Mouse (Mus musculus): ENCODE results near the gene Ubl3. TPM values are rescaled to one million over a fixed set of nuclear protein-coding genes. Genes with fewer than 3 reads are reported as not detected.
A peak's percentile ranks its signal among the peaks of the same experiment; 100 is the strongest.

Ubl3 gene
- polyA plus RNA-seq, 1 experiment from 2014 or later, result 76.6 TPM

- no peak overlapping the region for H3K4me2 ChIP-seq (replicated peaks; ENCODE audit: low read depth, low read length)
- ATAC-seq (ENCODE audit: low FRiP score) (no peak), DNase-seq (ENCODE audit: low spot score) (no peak)
- no peaks in the 10 kb centered on the region for H3K9me3 ChIP-seq (ENCODE audit: control insufficient read depth, low read length)
- no peaks in the 10 kb centered on the region for H3K36me3 ChIP-seq (ENCODE audit: control insufficient read depth, insufficient read depth, low read length)
- 74% methylated on average over 13 of the region's 13 CpGs for WGBS
- no peaks in the 10 kb centered on the region for H3K27me3 ChIP-seq (ENCODE audit: control insufficient read depth, insufficient read depth, low read length)
- H3K4me3 ChIP-seq (ENCODE audit: low read depth, low read length), result no peak overlapping the region
- no peak overlapping the region for H3K9ac ChIP-seq (ENCODE audit: low read depth, low read length)
- H3K4me1 ChIP-seq (replicated peaks; ENCODE audit: control insufficient read depth, insufficient read depth, low read length), result no peaks in the 10 kb centered on the region
- H3K27ac ChIP-seq (ENCODE audit: low read depth, low read length), result no peak overlapping the region
These were observed 16.9 kb upstream of the Ubl3 start for GRCm38 (mm10) chr5:148569444-148569843.

GRCm38 (mm10) chr5:148565636-148566035 lies 13.0 kb upstream of the Ubl3 start:
- Histone ChIP-seq H3K27ac (ENCODE audit: low read depth, low read length) (no peak overlapping the region), H3K4me3 (ENCODE audit: low read depth, low read length) (no peak overlapping the region)
- no peak for DNase-seq (ENCODE audit: low spot score)

GRCm38 (mm10) chr5:148564073-148564472 lies 11.5 kb upstream of the Ubl3 start:
- Histone ChIP-seq H3K27me3 (ENCODE audit: control insufficient read depth, insufficient read depth, low read length) (no peaks in the 10 kb centered on the region), H3K4me3 (ENCODE audit: low read depth, low read length) (no peak overlapping the region), H3K9me3 (ENCODE audit: control insufficient read depth, low read length) (no peaks in the 10 kb centered on the region), H3K27ac (ENCODE audit: low read depth, low read length) (no peak overlapping the region), H3K4me1 (replicated peaks; ENCODE audit: control insufficient read depth, insufficient read depth, low read length) (no peaks in the 10 kb centered on the region), H3K36me3 (ENCODE audit: control insufficient read depth, insufficient read depth, low read length) (no peaks in the 10 kb centered on the region), H3K4me2 (replicated peaks; ENCODE audit: low read depth, low read length) (no peak overlapping the region), H3K9ac (ENCODE audit: low read depth, low read length) (no peak overlapping the region)
- ATAC-seq (ENCODE audit: low FRiP score), result no peak
- no peak for DNase-seq (ENCODE audit: low spot score)
- 89% methylated on average over 3 of the region's 3 CpGs for WGBS

More at GRCm38 (mm10) chr5:148565636-148566035, 13.0 kb upstream of the Ubl3 start:
- H3K36me3 ChIP-seq (ENCODE audit: control insufficient read depth, insufficient read depth, low read length), result no peaks in the 10 kb centered on the region
- no peaks in the 10 kb centered on the region for H3K27me3 ChIP-seq (ENCODE audit: control insufficient read depth, insufficient read depth, low read length)
- no peaks in the 10 kb centered on the region for H3K4me1 ChIP-seq (replicated peaks; ENCODE audit: control insufficient read depth, insufficient read depth, low read length)
- 24% methylated on average over 6 of the region's 6 CpGs for WGBS
- no peak overlapping the region for H3K9ac ChIP-seq (ENCODE audit: low read depth, low read length)
- no peak for ATAC-seq (ENCODE audit: low FRiP score)
- H3K9me3 ChIP-seq (ENCODE audit: control insufficient read depth, low read length), result no peaks in the 10 kb centered on the region
- no peak overlapping the region for H3K4me2 ChIP-seq (replicated peaks; ENCODE audit: low read depth, low read length)

- no peak overlapping the region for H3K4me2 ChIP-seq (replicated peaks; ENCODE audit: low read depth, low read length)
- no peaks in the 10 kb centered on the region for H3K27me3 ChIP-seq (ENCODE audit: control insufficient read depth, insufficient read depth, low read length)
- H3K4me3 ChIP-seq (ENCODE audit: low read depth, low read length), result no peak overlapping the region
- DNase-seq (ENCODE audit: low spot score) (no peak), ATAC-seq (ENCODE audit: low FRiP score) (no peak)
- H3K27ac ChIP-seq (ENCODE audit: low read depth, low read length), result no peak overlapping the region
- H3K36me3 ChIP-seq (ENCODE audit: control insufficient read depth, insufficient read depth, low read length), result no peaks in the 10 kb centered on the region
- no peaks in the 10 kb centered on the region for H3K9me3 ChIP-seq (ENCODE audit: control insufficient read depth, low read length)
- no peaks in the 10 kb centered on the region for H3K4me1 ChIP-seq (replicated peaks; ENCODE audit: control insufficient read depth, insufficient read depth, low read length)
- WGBS, result 94% methylated on average over 3 of the region's 4 CpGs
- H3K9ac ChIP-seq (ENCODE audit: low read depth, low read length), result no peak overlapping the region
These were observed 10.7 kb upstream of the Ubl3 start for GRCm38 (mm10) chr5:148563281-148563680.

GRCm38 (mm10) chr5:148562235-148562634 lies 9.6 kb upstream of the Ubl3 start:
- DNase-seq (ENCODE audit: low spot score) (no peak), ATAC-seq (ENCODE audit: low FRiP score) (no peak)
- Histone ChIP-seq H3K9me3 (ENCODE audit: control insufficient read depth, low read length) (no peaks in the 10 kb centered on the region), H3K27me3 (ENCODE audit: control insufficient read depth, insufficient read depth, low read length) (no peaks in the 10 kb centered on the region), H3K36me3 (ENCODE audit: control insufficient read depth, insufficient read depth, low read length) (no peaks in the 10 kb centered on the region), H3K9ac (ENCODE audit: low read depth, low read length) (no peak overlapping the region), H3K27ac (ENCODE audit: low read depth, low read length) (no peak overlapping the region), H3K4me3 (ENCODE audit: low read depth, low read length) (no peak overlapping the region), H3K4me2 (replicated peaks; ENCODE audit: low read depth, low read length) (no peak overlapping the region), H3K4me1 (replicated peaks; ENCODE audit: control insufficient read depth, insufficient read depth, low read length) (no peaks in the 10 kb centered on the region)
- 92% methylated on average over 8 of the region's 8 CpGs for WGBS

- Histone ChIP-seq H3K9me3 (ENCODE audit: control insufficient read depth, low read length) (no peaks in the 10 kb centered on the region), H3K4me3 (ENCODE audit: low read depth, low read length) (no peak overlapping the region), H3K4me2 (replicated peaks; ENCODE audit: low read depth, low read length) (no peak overlapping the region), H3K4me1 (replicated peaks; ENCODE audit: control insufficient read depth, insufficient read depth, low read length) (0 out of 2 replicates have a peak, but pooled peaks cover 6% of the 10 kb centered on the region), H3K27me3 (ENCODE audit: control insufficient read depth, insufficient read depth, low read length) (no peaks in the 10 kb centered on the region), H3K27ac (ENCODE audit: low read depth, low read length) (no peak overlapping the region), H3K9ac (ENCODE audit: low read depth, low read length) (no peak overlapping the region), H3K36me3 (ENCODE audit: control insufficient read depth, insufficient read depth, low read length) (no peaks in the 10 kb centered on the region)
- WGBS, result 75% methylated on average over 15 of the region's 15 CpGs
- no peak for DNase-seq (ENCODE audit: low spot score)
- ATAC-seq (ENCODE audit: low FRiP score), result no peak
These were observed 6.8 kb upstream of the Ubl3 start for GRCm38 (mm10) chr5:148559261-148559958.

GRCm38 (mm10) chr5:148558472-148558871 lies 5.9 kb upstream of the Ubl3 start:
- 94% methylated on average over 6 of the region's 6 CpGs for WGBS
- no peaks in the 10 kb centered on the region; the same call in 1 of the 2 replicates for H3K27me3 ChIP-seq (ENCODE audit: control insufficient read depth, insufficient read depth, low read length)
- H3K4me1 ChIP-seq (replicated peaks; ENCODE audit: control insufficient read depth, insufficient read depth, low read length), result 0 out of 2 replicates have a peak, but pooled peaks cover 6% of the 10 kb centered on the region
- H3K9me3 ChIP-seq (ENCODE audit: control insufficient read depth, low read length), result no peaks in the 10 kb centered on the region
- DNase-seq (ENCODE audit: low spot score) (no peak), ATAC-seq (ENCODE audit: low FRiP score) (no peak)
- H3K4me2 ChIP-seq (replicated peaks; ENCODE audit: low read depth, low read length), result no peak overlapping the region
- H3K9ac ChIP-seq (ENCODE audit: low read depth, low read length), result no peak overlapping the region
- no peak overlapping the region for H3K27ac ChIP-seq (ENCODE audit: low read depth, low read length)
- no peak overlapping the region for H3K4me3 ChIP-seq (ENCODE audit: low read depth, low read length)
- H3K36me3 ChIP-seq (ENCODE audit: control insufficient read depth, insufficient read depth, low read length), result no peaks in the 10 kb centered on the region

- ATAC-seq (ENCODE audit: low FRiP score), result no peak
- H3K27ac ChIP-seq (ENCODE audit: low read depth, low read length), result no peak overlapping the region
- H3K9ac ChIP-seq (ENCODE audit: low read depth, low read length), result no peak overlapping the region
- H3K4me2 ChIP-seq (replicated peaks; ENCODE audit: low read depth, low read length), result no peak overlapping the region
- WGBS, result 88% methylated on average over 5 of the region's 5 CpGs
- no peaks in the 10 kb centered on the region for H3K9me3 ChIP-seq (ENCODE audit: control insufficient read depth, low read length)
- DNase-seq (ENCODE audit: low spot score), result no peak
- no peaks in the 10 kb centered on the region; the same call in 1 of the 2 replicates for H3K27me3 ChIP-seq (ENCODE audit: control insufficient read depth, insufficient read depth, low read length)
- 0 out of 2 replicates have a peak, but pooled peaks cover 6% of the 10 kb centered on the region for H3K4me1 ChIP-seq (replicated peaks; ENCODE audit: control insufficient read depth, insufficient read depth, low read length)
- H3K36me3 ChIP-seq (ENCODE audit: control insufficient read depth, insufficient read depth, low read length), result no peaks in the 10 kb centered on the region
- H3K4me3 ChIP-seq (ENCODE audit: low read depth, low read length), result no peak overlapping the region
These were observed 3.9 kb upstream of the Ubl3 start for GRCm38 (mm10) chr5:148556509-148556908.

GRCm38 (mm10) chr5:148555156-148555555 lies 2.6 kb upstream of the Ubl3 start:
- H3K4me2 ChIP-seq (replicated peaks; ENCODE audit: low read depth, low read length), result peak overlapping the region; percentile 34; the same call in 1 of the 2 replicates
- no peak overlapping the region for H3K9ac ChIP-seq (ENCODE audit: low read depth, low read length)
- peaks cover 6% of the 10 kb centered on the region; the same call in 1 of the 2 replicates for H3K4me1 ChIP-seq (replicated peaks; ENCODE audit: control insufficient read depth, insufficient read depth, low read length)
- no peaks in the 10 kb centered on the region for H3K36me3 ChIP-seq (ENCODE audit: control insufficient read depth, insufficient read depth, low read length)
- no peak overlapping the region for H3K4me3 ChIP-seq (ENCODE audit: low read depth, low read length)
- no peaks in the 10 kb centered on the region for H3K9me3 ChIP-seq (ENCODE audit: control insufficient read depth, low read length)
- ATAC-seq (ENCODE audit: low FRiP score), result no peak
- no peak overlapping the region for H3K27ac ChIP-seq (ENCODE audit: low read depth, low read length)
- WGBS, result 76% methylated on average over 10 of the region's 10 CpGs
- H3K27me3 ChIP-seq (ENCODE audit: control insufficient read depth, insufficient read depth, low read length), result no peaks in the 10 kb centered on the region; the same call in 1 of the 2 replicates
- DNase-seq (ENCODE audit: low spot score), result no peak

Measured in hindbrain, embryonic 11.5 days (tissue).